In genomic region chr17:36161129-36162051, GRCm38 (mm10) we compare ENCODE assay signal across 9 mouse cellular contexts. TPM values are rescaled to one million over a fixed set of nuclear protein-coding genes. Genes with fewer than 3 reads are reported as not detected.
DNase-seq lines count a peak whose midpoint lies in the region; ATAC-seq and TF ChIP-seq lines count a peak whose summit lies in the region.
"Had no signal": no experiment of that assay in that cellular context is flagged by ENCODE, and none has a peak within 500 bp of the region (broad histone marks: within the 10 kb centered on the region; RNA-seq: fewer than 3 reads in every experiment).

No protein-coding gene starts in this region.

- H3K4me3 ChIP-seq in liver, adult 2 months (ENCODE audit: insufficient read depth, low read depth, low read length): peak overlapping the region; percentile 51; the same call in 1 of the 2 replicates
- H3K4me3 ChIP-seq in embryonic facial prominence, embryonic 15.5 days (replicated peaks): peak overlapping the region; percentile 21
- peak overlapping the region; percentile 22; the same call in 1 of the 2 replicates for H3K4me3 ChIP-seq in limb, embryonic 14.5 days (replicated peaks; ENCODE audit: low read length)
- peak overlapping the region; percentile 6; the same call in 1 of the 2 replicates for H3K4me3 ChIP-seq in neural tube, embryonic 13.5 days
- H3K4me3 ChIP-seq in layer of hippocampus, adult 2 months: no peak overlapping the region

- H3K36me3 ChIP-seq in liver, adult 2 months (ENCODE audit: control insufficient read depth, insufficient read depth, low read length): no peaks in the 10 kb centered on the region
- H3K36me3 ChIP-seq in embryonic facial prominence, embryonic 15.5 days: no peaks in the 10 kb centered on the region
- no peaks in the 10 kb centered on the region for H3K36me3 ChIP-seq in limb, embryonic 14.5 days (ENCODE audit: control insufficient read depth, insufficient read depth, low read length)
- H3K36me3 ChIP-seq in neural tube, embryonic 13.5 days: no peaks in the 10 kb centered on the region

- H3K79me2 ChIP-seq in liver, adult 2 months (ENCODE audit: control insufficient read depth, insufficient read depth, low read length): no peaks in the 10 kb centered on the region

- TF ChIP-seq POLR2A in liver, adult 2 months (IDR thresholded peaks at IDR 0.05; ENCODE audit: extremely low read depth, insufficient read depth, low read length): no peak
- no peak for TF ChIP-seq POLR2A in limb, embryonic 14.5 days (IDR thresholded peaks at IDR 0.05; ENCODE audit: borderline replicate concordance, extremely low read depth, insufficient read depth, insufficient read length)

- H3K9me3 ChIP-seq in embryonic facial prominence, embryonic 15.5 days (replicated peaks): no peaks in the 10 kb centered on the region
- no peaks in the 10 kb centered on the region for H3K9me3 ChIP-seq in limb, embryonic 14.5 days (ENCODE audit: control insufficient read depth, low read length)
- H3K9me3 ChIP-seq in neural tube, embryonic 13.5 days: no peaks in the 10 kb centered on the region

- no peaks in the 10 kb centered on the region for H3K4me1 ChIP-seq in liver, adult 2 months (ENCODE audit: control insufficient read depth, insufficient read depth, low read length)
- peaks cover 13% of the 10 kb centered on the region for H3K4me1 ChIP-seq in embryonic facial prominence, embryonic 15.5 days
- H3K4me1 ChIP-seq in limb, embryonic 14.5 days (ENCODE audit: control insufficient read depth, insufficient read depth, low read length): no peaks in the 10 kb centered on the region
- peaks cover 6% of the 10 kb centered on the region for H3K4me1 ChIP-seq in neural tube, embryonic 13.5 days (replicated peaks)

- peak; percentile 39 for ATAC-seq in embryonic facial prominence, embryonic 15.5 days (ENCODE audit: insufficient number of reproducible peaks, low FRiP score, low TSS enrichment, low read depth)
- ATAC-seq in limb, embryonic 14.5 days (ENCODE audit: low FRiP score, low read depth): no peak
- ATAC-seq in neural tube, embryonic 13.5 days (ENCODE audit: low read depth): no peak

- no peak for TF ChIP-seq CTCF in liver, adult 2 months (IDR thresholded peaks at IDR 0.05; ENCODE audit: low read depth, low read length)
- TF ChIP-seq CTCF in layer of hippocampus, adult 2 months (conservative IDR thresholded peaks at IDR 0.05): no peak

- peaks cover 15% of the 10 kb centered on the region for H3K27me3 ChIP-seq in liver, adult 2 months (ENCODE audit: control insufficient read depth, insufficient read depth, low read length)
- peaks cover 81% of the 10 kb centered on the region for H3K27me3 ChIP-seq in embryonic facial prominence, embryonic 15.5 days
- H3K27me3 ChIP-seq in limb, embryonic 14.5 days (ENCODE audit: control insufficient read depth, insufficient read depth, low read length): peaks cover 61% of the 10 kb centered on the region
- peaks cover 96% of the 10 kb centered on the region for H3K27me3 ChIP-seq in neural tube, embryonic 13.5 days

- no peak overlapping the region for H3K9ac ChIP-seq in liver, adult 2 months (ENCODE audit: low read depth, low read length)
- no peak overlapping the region for H3K9ac ChIP-seq in embryonic facial prominence, embryonic 15.5 days
- H3K9ac ChIP-seq in limb, embryonic 14.5 days (ENCODE audit: low read depth, low read length, severe bottlenecking): no peak overlapping the region
- no peak overlapping the region for H3K9ac ChIP-seq in neural tube, embryonic 13.5 days

- H3K4me2 ChIP-seq in embryonic facial prominence, embryonic 15.5 days (replicated peaks): peak overlapping the region; percentile 30
- 0 out of 2 replicates have a peak overlapping the region, but pooled peaks have one; percentile 13 for H3K4me2 ChIP-seq in limb, embryonic 14.5 days (replicated peaks; ENCODE audit: low read depth, low read length, severe bottlenecking)
- peak overlapping the region; percentile 14; the same call in 1 of the 2 replicates for H3K4me2 ChIP-seq in neural tube, embryonic 13.5 days

- DNase-seq in liver, adult 2 months (ENCODE audit: extremely low read depth, low read depth, low spot score): peak; percentile 27
- DNase-seq in liver: no peak
- DNase-seq in limb, embryonic 14.5 days (ENCODE audit: low spot score): no peak
- no peak for DNase-seq in cerebellum, postnatal 10 days
- DNase-seq in layer of hippocampus, adult 2 months (ENCODE audit: low spot score in 2 of 2): no peak
- DNase-seq in urinary bladder, postnatal 10 days (ENCODE audit: low spot score): no peak
- DNase-seq: gastrocnemius, postnatal 36 days had no signal

- no peak overlapping the region for H3K27ac ChIP-seq in liver, adult 2 months (replicated peaks; ENCODE audit: insufficient read depth, low read depth, low read length)
- no peak overlapping the region for H3K27ac ChIP-seq in embryonic facial prominence, embryonic 15.5 days (replicated peaks)
- H3K27ac ChIP-seq in limb, embryonic 14.5 days (replicated peaks; ENCODE audit: low read depth, low read length): no peak overlapping the region
- no peak overlapping the region for H3K27ac ChIP-seq in neural tube, embryonic 13.5 days (replicated peaks)
- no peak overlapping the region for H3K27ac ChIP-seq in layer of hippocampus, adult 2 months

- WGBS in liver, adult 2 months: 4% methylated on average over 56 of the region's 56 CpGs
- WGBS in embryonic facial prominence, embryonic 15.5 days: 1% methylated on average over 56 of the region's 56 CpGs
- WGBS in limb, embryonic 14.5 days: 2% methylated on average over 36 of the region's 56 CpGs
- WGBS in neural tube, embryonic 13.5 days: under 1% methylated on average over 54 of the region's 56 CpGs

RNA-seq across cellular contexts. Expression of gene Gm8909, which starts 6.9 kb away (rescaled TPM):
- not detected in 2 replicates for total RNA-seq in liver, adult 2 months (2014; rRNA removed)
- polyA plus RNA-seq in liver, adult 2 months (2012; rRNA removed): not detected in 2 replicates
- polyA plus RNA-seq in embryonic facial prominence, embryonic 15.5 days (2015; fragmentation: Nextera tagmentation; extraction: Ambion mirVana): 0.33 TPM in 1 of 2 replicates, not detected in the other
- polyA plus RNA-seq in limb, embryonic 14.5 days (2012; rRNA removed): 0.05 TPM in 1 of 2 replicates, not detected in the other
- not detected in 2 replicates for polyA plus RNA-seq in limb, embryonic 14.5 days (2014; fragmentation: Nextera tagmentation; extraction: Ambion mirVana)
- not detected in 2 replicates for polyA plus RNA-seq in neural tube, embryonic 13.5 days (2015; fragmentation: Nextera tagmentation; extraction: Ambion mirVana)
- total RNA-seq in layer of hippocampus, adult 2 months (2021): not detected
- total RNA-seq: gastrocnemius, postnatal 36 days had no signal

RNA-seq across cellular contexts. Expression of gene H2-T3, which starts 28.7 kb away (rescaled TPM):
- not detected in 2 replicates for total RNA-seq in liver, adult 2 months (2014; rRNA removed)
- polyA plus RNA-seq in liver, adult 2 months (2012; rRNA removed): not detected in 2 replicates
- polyA plus RNA-seq in embryonic facial prominence, embryonic 15.5 days (2015; fragmentation: Nextera tagmentation; extraction: Ambion mirVana): not detected in 2 replicates
- 0.09 TPM in 1 of 2 replicates, not detected in the other for polyA plus RNA-seq in limb, embryonic 14.5 days (2012; rRNA removed)
- polyA plus RNA-seq in limb, embryonic 14.5 days (2014; fragmentation: Nextera tagmentation; extraction: Ambion mirVana): not detected in 2 replicates
- not detected in 2 replicates for polyA plus RNA-seq in neural tube, embryonic 13.5 days (2015; fragmentation: Nextera tagmentation; extraction: Ambion mirVana)
- not detected for total RNA-seq in layer of hippocampus, adult 2 months (2021)

RNA-seq across cellular contexts. Expression of gene Gm7030, which starts 32.2 kb away (rescaled TPM):
- not detected in 2 replicates for total RNA-seq in liver, adult 2 months (2014; rRNA removed)
- polyA plus RNA-seq in liver, adult 2 months (2012; rRNA removed): not detected in 2 replicates
- polyA plus RNA-seq in embryonic facial prominence, embryonic 15.5 days (2015; fragmentation: Nextera tagmentation; extraction: Ambion mirVana): not detected in 2 replicates
- not detected in 2 replicates for polyA plus RNA-seq in limb, embryonic 14.5 days (2012; rRNA removed)
- polyA plus RNA-seq in limb, embryonic 14.5 days (2014; fragmentation: Nextera tagmentation; extraction: Ambion mirVana): not detected in 2 replicates
- polyA plus RNA-seq in neural tube, embryonic 13.5 days (2015; fragmentation: Nextera tagmentation; extraction: Ambion mirVana): not detected in 2 replicates
- total RNA-seq in layer of hippocampus, adult 2 months (2021): not detected
- total RNA-seq: gastrocnemius, postnatal 36 days had no signal

RNA-seq across cellular contexts. Expression of gene Gm19684, which starts 39.9 kb away (rescaled TPM):
- 0.18 and 0.47 TPM in 2 replicates for total RNA-seq in liver, adult 2 months (2014; rRNA removed)
- 0.10 and 0.11 TPM in 2 replicates for polyA plus RNA-seq in liver, adult 2 months (2012; rRNA removed)
- polyA plus RNA-seq in embryonic facial prominence, embryonic 15.5 days (2015; fragmentation: Nextera tagmentation; extraction: Ambion mirVana): not detected in 2 replicates
- polyA plus RNA-seq in limb, embryonic 14.5 days (2012; rRNA removed): not detected in 2 replicates
- not detected in 2 replicates for polyA plus RNA-seq in limb, embryonic 14.5 days (2014; fragmentation: Nextera tagmentation; extraction: Ambion mirVana)
- not detected in 2 replicates for polyA plus RNA-seq in neural tube, embryonic 13.5 days (2015; fragmentation: Nextera tagmentation; extraction: Ambion mirVana)
- total RNA-seq in layer of hippocampus, adult 2 months (2021): under 1 TPM in 1 of 2 experiments, not detected in 1; 0.29 TPM
- total RNA-seq: gastrocnemius, postnatal 36 days had no signal
